Mouse (Mus musculus) B cell, adult (primary cell): ENCODE measurements around the gene Vipr2. TPM values are rescaled to one million over a fixed set of nuclear protein-coding genes. Genes with fewer than 3 reads are reported as not detected.

Experiments
- total RNA-seq: library from RNA; stranded (reverse); gene quantifications from 4 replicates; pipeline ENCODE4 v1.2.4, GENCODE M21; 2023; ENCODE audit not compliant: inconsistent age

Vipr2 gene
- total RNA-seq, result not detected in 4 replicates

GRCm38 (mm10) chr12:116077074-116077854, at the start of gene Vipr2:
Gene Vipr2, plus strand, starts transcription at chr12:116077726.

DNA sequence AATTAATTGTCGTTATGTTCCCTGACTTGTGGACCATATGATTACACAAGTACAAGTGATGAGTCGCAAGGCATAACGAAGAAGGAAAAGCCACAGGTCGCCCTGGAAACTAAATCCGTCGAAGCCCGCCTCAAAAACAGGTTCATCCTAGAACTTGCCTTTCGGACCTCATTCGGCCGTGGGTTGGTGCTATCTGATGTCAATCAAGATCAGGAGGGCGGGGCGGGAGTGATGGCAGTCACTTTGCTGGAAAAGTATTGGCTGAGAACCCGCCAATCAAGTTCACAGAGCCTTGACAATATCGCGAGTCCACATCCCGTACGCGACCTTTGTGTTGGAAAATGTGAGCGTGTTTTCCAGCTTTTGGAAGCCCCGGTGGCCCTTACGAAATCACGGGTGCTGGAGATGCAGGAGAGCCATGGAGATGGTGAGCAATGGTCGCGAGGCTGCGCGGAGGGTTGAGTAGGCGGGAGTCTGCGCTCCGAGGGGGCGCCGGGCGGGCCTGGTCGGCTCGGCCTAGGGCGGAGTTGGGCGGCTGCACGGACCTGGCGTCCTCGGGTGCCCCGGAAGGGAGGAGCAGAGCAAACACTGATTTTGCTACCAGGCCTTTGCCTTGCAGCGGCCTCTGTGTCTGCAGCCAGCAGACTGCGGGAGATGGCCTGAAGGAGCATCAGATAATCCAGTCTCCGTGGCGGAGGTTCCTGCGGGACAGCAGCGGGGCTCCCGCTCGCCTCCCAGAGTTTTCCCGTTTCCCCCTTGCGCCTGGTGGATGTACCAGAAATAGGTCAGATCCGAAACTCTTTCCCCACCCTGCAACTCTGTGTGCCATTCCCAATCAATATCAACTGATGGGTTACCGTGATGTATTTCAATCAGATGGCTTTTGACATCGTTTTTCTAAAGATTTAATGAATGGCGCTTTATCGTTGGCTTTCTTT, 29.8 kb upstream of the Vipr2 start, which contains the start of gene Zfp386:
Zfp386 (plus strand) TSS at position 285 of the 938 bp plus-strand sequence.

Other genes starting within 250 kb of the Vipr2 start
- gene Zfp386, start 30.0 kb upstream of the Vipr2 start, total RNA-seq, result 31.6 to 38.9 TPM (median 34.2 TPM) in 4 replicates
- gene Wdr60, start 185.3 kb downstream of the Vipr2 start, total RNA-seq, result 1.3 to 2.7 TPM (median 2.2 TPM) in 4 replicates
- not detected in 4 replicates for gene Gm11027, start 197.7 kb downstream of the Vipr2 start, total RNA-seq
- gene Esyt2, start 203.5 kb downstream of the Vipr2 start, total RNA-seq, result 67.2 to 80.9 TPM (median 70.9 TPM) in 4 replicates